Mouse (Mus musculus): ENCODE data around the gene Syt14. TPM values are rescaled to one million over a fixed set of nuclear protein-coding genes. Genes with fewer than 3 reads are reported as not detected.

Gene Syt14
- polyA plus RNA-seq, 1 experiment from 2014 or later, result 5.4 TPM

DNA sequence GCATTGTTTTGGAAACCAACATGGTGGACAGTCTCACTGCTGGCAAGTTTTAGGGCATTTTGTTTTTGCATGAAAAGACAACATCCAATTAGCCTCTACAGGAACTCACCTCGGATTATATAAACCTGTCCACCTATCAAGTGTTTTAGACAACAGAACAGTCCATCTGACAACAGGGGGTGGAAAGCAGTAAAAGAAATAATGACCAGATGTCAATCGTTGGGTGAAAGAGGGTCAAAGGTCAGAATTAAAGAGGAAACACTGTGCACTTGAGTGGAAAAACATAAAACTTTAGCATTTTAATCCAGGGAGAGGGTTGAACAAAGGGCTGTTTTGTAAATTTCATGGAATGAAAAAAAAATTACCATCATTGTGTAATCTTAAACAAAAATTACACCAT lies 136.8 kb downstream of the Syt14 start:
- Histone ChIP-seq H3K27me3 (ENCODE audit: control insufficient read depth, insufficient read depth, low read depth, low read length) (no peaks in the 10 kb centered on the region), H3K27ac (ENCODE audit: low read length) (no peak overlapping the region), H3K4me3 (ENCODE audit: low read depth, low read length) (no peak overlapping the region), H3K9ac (ENCODE audit: low read depth, low read length) (no peak overlapping the region), H3K9me3 (replicated peaks; ENCODE audit: control insufficient read depth, low read length) (no peaks in the 10 kb centered on the region), H3K4me1 (ENCODE audit: control insufficient read depth, low read depth, low read length) (no peaks in the 10 kb centered on the region), H3K36me3 (ENCODE audit: control insufficient read depth, insufficient read depth) (no peaks in the 10 kb centered on the region), H3K4me2 (ENCODE audit: low read depth, low read length) (no peak overlapping the region)
- ATAC-seq (ENCODE audit: low read depth), result no peak
- WGBS (ENCODE audit: insufficient replicate concordance), result 60% methylated on average over 2 of the region's 2 CpGs

DNA sequence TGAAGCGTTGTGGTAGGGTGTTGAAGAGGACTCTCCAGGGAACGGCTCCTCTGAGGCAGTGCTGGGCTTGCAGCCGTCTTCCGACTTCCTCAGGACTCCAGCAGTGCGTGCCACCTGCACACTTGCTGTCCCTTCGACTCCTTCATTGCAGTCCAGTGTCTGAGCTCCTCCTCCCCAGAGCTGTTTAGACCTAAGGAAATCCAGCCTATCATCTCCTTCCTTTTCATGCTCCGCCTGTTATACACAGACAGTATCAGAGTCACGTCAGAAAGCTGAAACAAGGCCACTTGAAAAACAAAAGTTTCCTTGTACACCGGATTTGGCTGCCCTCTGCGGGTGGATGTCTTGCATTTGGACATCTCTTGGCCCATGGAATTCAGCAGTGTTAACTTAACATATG lies 138.4 kb downstream of the Syt14 start:
- no peak overlapping the region for H3K27ac ChIP-seq (ENCODE audit: low read length)
- no peaks in the 10 kb centered on the region for H3K9me3 ChIP-seq (replicated peaks; ENCODE audit: control insufficient read depth, low read length)
- peak; percentile 30; the same call in 1 of the 2 replicates for ATAC-seq (ENCODE audit: low read depth)

DNA sequence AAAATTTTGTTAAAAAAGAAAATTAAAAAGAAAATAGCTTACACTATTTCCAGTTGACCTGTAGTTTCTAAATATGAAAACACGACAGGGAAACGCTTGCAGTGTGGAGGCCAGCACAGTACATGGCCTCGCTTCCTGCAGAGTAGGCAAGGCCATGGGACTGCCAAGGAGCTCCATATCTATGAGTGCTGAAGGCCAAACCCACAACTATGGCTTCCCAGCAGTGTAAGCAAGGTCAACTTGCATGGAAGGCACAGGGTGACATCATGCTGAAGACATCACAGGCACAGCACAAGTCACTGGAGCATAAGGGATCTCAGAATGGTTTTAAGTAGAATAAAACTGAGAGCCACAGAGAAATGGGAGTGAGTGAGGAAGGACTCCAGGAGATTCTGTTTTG lies 139.5 kb downstream of the Syt14 start:
- no peak for ATAC-seq (ENCODE audit: low read depth)
- Histone ChIP-seq H3K4me2 (ENCODE audit: low read depth, low read length) (no peak overlapping the region), H3K9ac (ENCODE audit: low read depth, low read length) (no peak overlapping the region), H3K4me1 (ENCODE audit: control insufficient read depth, low read depth, low read length) (no peaks in the 10 kb centered on the region), H3K4me3 (ENCODE audit: low read depth, low read length) (no peak overlapping the region), H3K27me3 (ENCODE audit: control insufficient read depth, insufficient read depth, low read depth, low read length) (no peaks in the 10 kb centered on the region), H3K27ac (ENCODE audit: low read length) (no peak overlapping the region), H3K9me3 (replicated peaks; ENCODE audit: control insufficient read depth, low read length) (no peaks in the 10 kb centered on the region), H3K36me3 (ENCODE audit: control insufficient read depth, insufficient read depth) (no peaks in the 10 kb centered on the region)
- 72% methylated on average over 3 of the region's 3 CpGs for WGBS (ENCODE audit: insufficient replicate concordance)

More for the DNA sequence above, 138.4 kb downstream of the Syt14 start:
- 69% methylated on average over 10 of the region's 10 CpGs for WGBS (ENCODE audit: insufficient replicate concordance)
- H3K9ac ChIP-seq (ENCODE audit: low read depth, low read length), result no peak overlapping the region
- no peak overlapping the region for H3K4me3 ChIP-seq (ENCODE audit: low read depth, low read length)
- H3K4me1 ChIP-seq (ENCODE audit: control insufficient read depth, low read depth, low read length), result no peaks in the 10 kb centered on the region
- H3K36me3 ChIP-seq (ENCODE audit: control insufficient read depth, insufficient read depth), result no peaks in the 10 kb centered on the region
- H3K4me2 ChIP-seq (ENCODE audit: low read depth, low read length), result no peak overlapping the region
- H3K27me3 ChIP-seq (ENCODE audit: control insufficient read depth, insufficient read depth, low read depth, low read length), result no peaks in the 10 kb centered on the region

DNA sequence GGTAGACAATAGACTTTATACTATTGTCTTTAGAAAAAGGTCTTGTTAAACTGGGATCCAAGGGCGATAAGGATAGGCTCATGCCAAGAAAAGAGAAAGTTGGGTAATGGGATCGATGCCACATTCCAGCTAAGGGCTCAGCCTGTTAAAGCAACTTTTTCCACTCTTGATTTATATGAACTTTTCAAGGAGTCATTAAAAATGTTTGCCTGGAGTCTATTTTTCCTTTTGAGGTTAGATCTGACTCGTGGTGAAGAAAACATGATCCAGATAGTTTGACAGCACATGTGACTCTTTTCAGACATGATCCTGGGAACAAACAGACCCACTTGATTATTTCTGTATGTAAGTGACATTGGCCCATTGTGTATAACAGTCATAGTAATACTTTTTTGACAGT lies 144.9 kb downstream of the Syt14 start:
- H3K9me3 ChIP-seq (replicated peaks; ENCODE audit: control insufficient read depth, low read length), result no peaks in the 10 kb centered on the region
- ATAC-seq (ENCODE audit: low read depth), result no peak
- H3K27ac ChIP-seq (ENCODE audit: low read length), result no peak overlapping the region
- H3K36me3 ChIP-seq (ENCODE audit: control insufficient read depth, insufficient read depth), result no peaks in the 10 kb centered on the region
- H3K9ac ChIP-seq (ENCODE audit: low read depth, low read length), result no peak overlapping the region
- H3K4me2 ChIP-seq (ENCODE audit: low read depth, low read length), result no peak overlapping the region
- 67% methylated on average over 3 of the region's 3 CpGs for WGBS (ENCODE audit: insufficient replicate concordance)
- no peak overlapping the region for H3K4me3 ChIP-seq (ENCODE audit: low read depth, low read length)
- H3K4me1 ChIP-seq (ENCODE audit: control insufficient read depth, low read depth, low read length), result no peaks in the 10 kb centered on the region
- H3K27me3 ChIP-seq (ENCODE audit: control insufficient read depth, insufficient read depth, low read depth, low read length), result no peaks in the 10 kb centered on the region

DNA sequence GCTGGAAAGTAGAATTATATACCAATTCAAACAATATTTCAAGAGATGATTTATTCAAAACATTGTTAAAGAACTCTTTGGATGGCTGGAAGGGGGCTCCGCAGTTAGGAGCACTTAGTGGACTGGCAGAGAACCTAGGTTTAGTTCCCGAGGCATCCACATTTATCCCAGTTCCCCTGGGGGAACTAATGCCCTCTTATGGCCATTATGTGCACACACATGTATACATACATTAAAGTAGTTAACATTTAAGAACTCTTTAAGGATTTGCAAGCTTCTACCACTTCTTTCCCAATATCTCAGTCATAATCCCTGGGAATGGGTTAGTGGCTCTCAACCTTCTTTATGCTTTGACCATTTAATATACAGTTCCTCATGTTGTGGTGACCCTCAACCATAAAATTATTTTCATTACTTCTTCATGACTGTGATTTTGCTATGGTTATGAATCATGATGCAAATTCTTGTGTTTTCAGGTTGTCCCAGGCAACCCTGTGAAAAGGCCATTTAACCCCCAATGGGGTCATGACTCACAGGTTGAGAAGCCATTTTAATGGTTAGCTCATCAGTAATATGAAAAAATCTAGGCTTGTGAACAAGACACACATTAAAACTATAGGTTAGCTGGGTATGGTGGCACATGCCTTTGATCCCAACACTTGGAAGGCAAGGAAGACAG lies 152.8 kb downstream of the Syt14 start:
- Histone ChIP-seq H3K9ac (ENCODE audit: low read depth, low read length) (no peak overlapping the region), H3K27ac (ENCODE audit: low read length) (no peak overlapping the region), H3K36me3 (ENCODE audit: control insufficient read depth, insufficient read depth) (no peaks in the 10 kb centered on the region), H3K4me3 (ENCODE audit: low read depth, low read length) (no peak overlapping the region), H3K4me1 (ENCODE audit: control insufficient read depth, low read depth, low read length) (no peaks in the 10 kb centered on the region), H3K4me2 (ENCODE audit: low read depth, low read length) (no peak overlapping the region), H3K27me3 (ENCODE audit: control insufficient read depth, insufficient read depth, low read depth, low read length) (no peaks in the 10 kb centered on the region), H3K9me3 (replicated peaks; ENCODE audit: control insufficient read depth, low read length) (no peaks in the 10 kb centered on the region)
- ATAC-seq (ENCODE audit: low read depth), result no peak
- 55% methylated on average over 2 of the region's 2 CpGs for WGBS (ENCODE audit: insufficient replicate concordance)

DNA sequence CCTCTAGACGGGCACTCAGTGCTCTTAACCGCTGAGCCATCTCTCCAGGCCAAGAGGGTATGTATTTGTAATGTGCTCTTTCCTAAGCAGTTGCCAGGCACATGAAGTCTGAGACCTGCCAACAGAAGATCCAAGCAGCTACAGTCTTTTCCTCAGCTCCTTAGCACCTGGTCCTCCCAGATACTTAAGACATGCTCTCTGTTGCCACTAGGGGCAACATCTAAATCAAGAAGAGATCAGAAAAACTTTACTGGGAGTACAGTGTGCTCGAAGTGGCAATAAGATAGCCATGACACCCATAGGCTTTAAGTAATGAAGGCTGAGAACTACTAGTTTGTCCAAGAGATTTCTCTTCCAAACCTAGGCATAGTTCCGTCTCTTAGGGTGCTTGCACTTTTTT lies 155.4 kb downstream of the Syt14 start:
- WGBS (ENCODE audit: insufficient replicate concordance), result 63% methylated on average over 4 of the region's 4 CpGs
- Histone ChIP-seq H3K4me2 (ENCODE audit: low read depth, low read length) (no peak overlapping the region), H3K27me3 (ENCODE audit: control insufficient read depth, insufficient read depth, low read depth, low read length) (no peaks in the 10 kb centered on the region), H3K9ac (ENCODE audit: low read depth, low read length) (no peak overlapping the region), H3K4me1 (ENCODE audit: control insufficient read depth, low read depth, low read length) (no peaks in the 10 kb centered on the region), H3K36me3 (ENCODE audit: control insufficient read depth, insufficient read depth) (no peaks in the 10 kb centered on the region), H3K4me3 (ENCODE audit: low read depth, low read length) (no peak overlapping the region), H3K27ac (ENCODE audit: low read length) (no peak overlapping the region), H3K9me3 (replicated peaks; ENCODE audit: control insufficient read depth, low read length) (no peaks in the 10 kb centered on the region)
- no peak for ATAC-seq (ENCODE audit: low read depth)

DNA sequence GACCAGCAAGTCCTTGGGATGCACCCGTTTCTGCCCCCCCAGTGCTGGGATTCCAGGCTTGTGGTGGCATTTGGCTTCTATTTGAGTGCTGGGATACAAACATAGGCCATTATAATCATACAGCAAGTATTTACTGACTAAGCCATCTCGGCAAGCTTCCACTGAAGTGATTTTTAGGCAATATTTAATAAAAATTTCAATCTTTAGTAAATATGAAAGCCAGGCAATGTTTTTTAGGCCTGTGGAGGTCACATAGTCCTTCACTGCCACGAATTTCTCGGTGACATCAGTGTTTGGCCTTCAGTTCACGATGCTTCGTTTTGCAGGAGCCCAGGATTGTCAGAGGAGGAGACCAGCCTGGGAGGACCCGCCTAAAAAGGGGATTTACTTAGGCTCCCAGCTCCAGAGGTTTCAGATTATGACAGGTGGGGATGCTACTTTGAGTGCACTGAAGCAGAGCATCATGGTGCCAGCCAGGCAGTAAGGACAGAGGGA lies 156.4 kb downstream of the Syt14 start:
- H3K27me3 ChIP-seq (ENCODE audit: control insufficient read depth, insufficient read depth, low read depth, low read length), result no peaks in the 10 kb centered on the region
- ATAC-seq (ENCODE audit: low read depth), result no peak
- H3K4me3 ChIP-seq (ENCODE audit: low read depth, low read length), result no peak overlapping the region
- H3K4me1 ChIP-seq (ENCODE audit: control insufficient read depth, low read depth, low read length), result no peaks in the 10 kb centered on the region
- no peaks in the 10 kb centered on the region for H3K9me3 ChIP-seq (replicated peaks; ENCODE audit: control insufficient read depth, low read length)
- H3K4me2 ChIP-seq (ENCODE audit: low read depth, low read length), result no peak overlapping the region
- H3K27ac ChIP-seq (ENCODE audit: low read length), result no peak overlapping the region
- WGBS (ENCODE audit: insufficient replicate concordance), result 65% methylated on average over 7 of the region's 7 CpGs
- no peaks in the 10 kb centered on the region for H3K36me3 ChIP-seq (ENCODE audit: control insufficient read depth, insufficient read depth)
- no peak overlapping the region for H3K9ac ChIP-seq (ENCODE audit: low read depth, low read length)

DNA sequence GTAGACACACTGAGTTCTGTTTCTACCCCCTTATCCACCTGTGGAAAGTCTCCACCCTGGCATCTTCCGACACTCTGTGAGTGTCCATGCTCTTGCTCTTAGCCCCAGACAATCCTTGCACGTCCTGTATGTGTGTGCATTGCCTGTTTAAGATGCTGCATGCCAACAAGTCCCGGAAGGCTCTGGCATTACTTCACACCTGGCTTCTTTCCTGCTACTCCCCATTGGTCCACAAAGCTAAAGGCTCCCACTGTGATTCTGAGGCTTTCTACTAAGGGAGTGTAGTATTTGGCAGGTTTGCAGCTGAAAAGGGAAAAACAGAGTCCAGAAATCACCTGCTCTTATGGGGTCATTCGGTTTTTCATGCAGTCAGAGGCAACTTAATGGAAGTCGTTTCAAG lies 162.7 kb downstream of the Syt14 start:
- Histone ChIP-seq H3K27ac (ENCODE audit: low read length) (no peak overlapping the region), H3K27me3 (ENCODE audit: control insufficient read depth, insufficient read depth, low read depth, low read length) (no peaks in the 10 kb centered on the region), H3K9me3 (replicated peaks; ENCODE audit: control insufficient read depth, low read length) (no peaks in the 10 kb centered on the region), H3K4me2 (ENCODE audit: low read depth, low read length) (no peak overlapping the region), H3K36me3 (ENCODE audit: control insufficient read depth, insufficient read depth) (no peaks in the 10 kb centered on the region), H3K4me1 (ENCODE audit: control insufficient read depth, low read depth, low read length) (no peaks in the 10 kb centered on the region), H3K9ac (ENCODE audit: low read depth, low read length) (no peak overlapping the region), H3K4me3 (ENCODE audit: low read depth, low read length) (no peak overlapping the region)
- ATAC-seq (ENCODE audit: low read depth), result no peak
- WGBS (ENCODE audit: insufficient replicate concordance), result 52% methylated on average over 5 of the region's 5 CpGs

DNA sequence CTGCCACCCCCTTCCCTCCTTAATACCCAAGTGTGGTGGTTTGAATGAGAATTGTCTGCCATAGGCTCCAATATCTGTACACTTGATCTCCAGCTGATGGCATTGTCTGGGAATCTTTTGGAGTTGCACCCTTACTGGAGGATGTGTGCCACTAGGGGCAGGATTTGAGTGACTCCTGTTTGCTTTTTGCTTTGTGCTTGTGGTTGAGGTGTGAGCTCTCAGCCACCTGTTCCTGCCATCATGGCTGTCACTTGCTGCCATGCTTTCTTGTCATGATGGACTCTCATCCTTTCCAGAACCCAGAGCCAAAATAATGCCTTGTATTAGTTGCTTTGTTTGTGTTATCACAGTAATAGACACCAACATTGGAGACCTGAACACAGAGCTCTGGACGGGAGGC lies 165.8 kb downstream of the Syt14 start:
- Histone ChIP-seq H3K36me3 (ENCODE audit: control insufficient read depth, insufficient read depth) (no peaks in the 10 kb centered on the region), H3K27ac (ENCODE audit: low read length) (no peak overlapping the region), H3K4me3 (ENCODE audit: low read depth, low read length) (no peak overlapping the region), H3K4me2 (ENCODE audit: low read depth, low read length) (no peak overlapping the region), H3K27me3 (ENCODE audit: control insufficient read depth, insufficient read depth, low read depth, low read length) (no peaks in the 10 kb centered on the region), H3K4me1 (ENCODE audit: control insufficient read depth, low read depth, low read length) (no peaks in the 10 kb centered on the region), H3K9me3 (replicated peaks; ENCODE audit: control insufficient read depth, low read length) (no peaks in the 10 kb centered on the region), H3K9ac (ENCODE audit: low read depth, low read length) (no peak overlapping the region)
- WGBS (ENCODE audit: insufficient replicate concordance), result 45% methylated on average over 1 of the region's 1 CpGs
- ATAC-seq (ENCODE audit: low read depth), result no peak

Data from liver, embryonic 16.5 days (tissue).